Mouse (Mus musculus): ENCODE results near the gene Pdlim4. TPM values are rescaled to one million over a fixed set of nuclear protein-coding genes. Genes with fewer than 3 reads are reported as not detected.

Pdlim4 gene
- polyA plus RNA-seq, 1 experiment from 2014 or later = 13.2 TPM

GRCm38 (mm10) chr11:54111976-54112741, 43.3 kb upstream of the Pdlim4 start:
- Histone ChIP-seq H3K9me3 (ENCODE audit: control insufficient read depth, low read length) (no peaks in the 10 kb centered on the region), H3K27ac (ENCODE audit: low read depth, low read length) (peak overlapping the region; percentile 20; the same call in 1 of the 2 replicates), H3K27me3 (replicated peaks; ENCODE audit: control insufficient read depth, insufficient read depth, low read length) (no peaks in the 10 kb centered on the region), H3K9ac (ENCODE audit: low read depth, low read length) (no peak overlapping the region), H3K4me1 (replicated peaks; ENCODE audit: control insufficient read depth, insufficient read depth, low read length) (peaks cover 6% of the 10 kb centered on the region; the same call in 1 of the 2 replicates), H3K4me3 (ENCODE audit: low read depth, low read length) (no peak overlapping the region), H3K36me3 (ENCODE audit: control insufficient read depth, insufficient read depth, low read length) (no peaks in the 10 kb centered on the region), H3K4me2 (peak overlapping the region; percentile 30)
- no peak for DNase-seq (ENCODE audit: low spot score)
- WGBS = 79% methylated on average over 21 of the region's 21 CpGs
- no peak for ATAC-seq (replicated peaks; ENCODE audit: low FRiP score)

- H3K27ac ChIP-seq (ENCODE audit: low read depth, low read length) = no peak overlapping the region
- DNase-seq (ENCODE audit: low spot score) = no peak
- H3K4me1 ChIP-seq (replicated peaks; ENCODE audit: control insufficient read depth, insufficient read depth, low read length) = peaks cover 6% of the 10 kb centered on the region; the same call in 1 of the 2 replicates
- H3K4me2 ChIP-seq = no peak overlapping the region
- no peaks in the 10 kb centered on the region for H3K9me3 ChIP-seq (ENCODE audit: control insufficient read depth, low read length)
- no peaks in the 10 kb centered on the region for H3K27me3 ChIP-seq (replicated peaks; ENCODE audit: control insufficient read depth, insufficient read depth, low read length)
- no peaks in the 10 kb centered on the region for H3K36me3 ChIP-seq (ENCODE audit: control insufficient read depth, insufficient read depth, low read length)
- ATAC-seq (replicated peaks; ENCODE audit: low FRiP score) = no peak
- WGBS = 82% methylated on average over 7 of the region's 7 CpGs
- H3K9ac ChIP-seq (ENCODE audit: low read depth, low read length) = no peak overlapping the region
- H3K4me3 ChIP-seq (ENCODE audit: low read depth, low read length) = no peak overlapping the region
Observed at GRCm38 (mm10) chr11:54111291-54111690, 42.5 kb upstream of the Pdlim4 start.

- ATAC-seq (replicated peaks; ENCODE audit: low FRiP score) = no peak
- Histone ChIP-seq H3K27ac (ENCODE audit: low read depth, low read length) (no peak overlapping the region), H3K9ac (ENCODE audit: low read depth, low read length) (no peak overlapping the region), H3K4me1 (replicated peaks; ENCODE audit: control insufficient read depth, insufficient read depth, low read length) (peaks cover 3% of the 10 kb centered on the region; the same call in 1 of the 2 replicates), H3K36me3 (ENCODE audit: control insufficient read depth, insufficient read depth, low read length) (no peaks in the 10 kb centered on the region), H3K4me3 (ENCODE audit: low read depth, low read length) (no peak overlapping the region), H3K9me3 (ENCODE audit: control insufficient read depth, low read length) (no peaks in the 10 kb centered on the region), H3K4me2 (no peak overlapping the region), H3K27me3 (replicated peaks; ENCODE audit: control insufficient read depth, insufficient read depth, low read length) (no peaks in the 10 kb centered on the region; the same call in 1 of the 2 replicates)
- WGBS = 73% methylated on average over 5 of the region's 5 CpGs
- no peak for DNase-seq (ENCODE audit: low spot score)
Observed at GRCm38 (mm10) chr11:54108894-54109293, 40.1 kb upstream of the Pdlim4 start.

GRCm38 (mm10) chr11:54108131-54108530, 39.3 kb upstream of the Pdlim4 start:
- no peak overlapping the region for H3K4me3 ChIP-seq (ENCODE audit: low read depth, low read length)
- H3K9me3 ChIP-seq (ENCODE audit: control insufficient read depth, low read length) = no peaks in the 10 kb centered on the region
- no peak overlapping the region for H3K4me2 ChIP-seq
- DNase-seq (ENCODE audit: low spot score) (no peak), ATAC-seq (replicated peaks; ENCODE audit: low FRiP score) (no peak)
- H3K9ac ChIP-seq (ENCODE audit: low read depth, low read length) = no peak overlapping the region
- no peaks in the 10 kb centered on the region for H3K36me3 ChIP-seq (ENCODE audit: control insufficient read depth, insufficient read depth, low read length)
- no peaks in the 10 kb centered on the region; the same call in 1 of the 2 replicates for H3K27me3 ChIP-seq (replicated peaks; ENCODE audit: control insufficient read depth, insufficient read depth, low read length)
- H3K4me1 ChIP-seq (replicated peaks; ENCODE audit: control insufficient read depth, insufficient read depth, low read length) = peaks cover 6% of the 10 kb centered on the region; the same call in 1 of the 2 replicates
- H3K27ac ChIP-seq (ENCODE audit: low read depth, low read length) = no peak overlapping the region
- WGBS = 58% methylated on average over 3 of the region's 3 CpGs

- no peak overlapping the region for H3K4me3 ChIP-seq (ENCODE audit: low read depth, low read length)
- DNase-seq (ENCODE audit: low spot score) (no peak), ATAC-seq (replicated peaks; ENCODE audit: low FRiP score) (no peak)
- no peak overlapping the region for H3K27ac ChIP-seq (ENCODE audit: low read depth, low read length)
- no peaks in the 10 kb centered on the region; the same call in 1 of the 2 replicates for H3K27me3 ChIP-seq (replicated peaks; ENCODE audit: control insufficient read depth, insufficient read depth, low read length)
- H3K4me2 ChIP-seq = no peak overlapping the region
- no peaks in the 10 kb centered on the region for H3K9me3 ChIP-seq (ENCODE audit: control insufficient read depth, low read length)
- WGBS = 77% methylated on average over 7 of the region's 7 CpGs
- H3K9ac ChIP-seq (ENCODE audit: low read depth, low read length) = no peak overlapping the region
- peaks cover 7% of the 10 kb centered on the region for H3K4me1 ChIP-seq (replicated peaks; ENCODE audit: control insufficient read depth, insufficient read depth, low read length)
- H3K36me3 ChIP-seq (ENCODE audit: control insufficient read depth, insufficient read depth, low read length) = no peaks in the 10 kb centered on the region
Observed at GRCm38 (mm10) chr11:54107239-54107638, 38.4 kb upstream of the Pdlim4 start.

GRCm38 (mm10) chr11:54106676-54107075, 37.9 kb upstream of the Pdlim4 start:
- peaks cover 4% of the 10 kb centered on the region for H3K27me3 ChIP-seq (replicated peaks; ENCODE audit: control insufficient read depth, insufficient read depth, low read length)
- no peak overlapping the region for H3K4me2 ChIP-seq
- ATAC-seq (replicated peaks; ENCODE audit: low FRiP score) (no peak), DNase-seq (ENCODE audit: low spot score) (no peak)
- H3K9me3 ChIP-seq (ENCODE audit: control insufficient read depth, low read length) = no peaks in the 10 kb centered on the region
- no peaks in the 10 kb centered on the region for H3K36me3 ChIP-seq (ENCODE audit: control insufficient read depth, insufficient read depth, low read length)
- WGBS = 86% methylated on average over 3 of the region's 3 CpGs
- no peak overlapping the region for H3K27ac ChIP-seq (ENCODE audit: low read depth, low read length)
- H3K4me3 ChIP-seq (ENCODE audit: low read depth, low read length) = no peak overlapping the region
- H3K9ac ChIP-seq (ENCODE audit: low read depth, low read length) = no peak overlapping the region
- peaks cover 6% of the 10 kb centered on the region for H3K4me1 ChIP-seq (replicated peaks; ENCODE audit: control insufficient read depth, insufficient read depth, low read length)

GRCm38 (mm10) chr11:54105011-54105410, 36.2 kb upstream of the Pdlim4 start:
- no peak for DNase-seq (ENCODE audit: low spot score)

GRCm38 (mm10) chr11:54102706-54103449, 34.1 kb upstream of the Pdlim4 start:
- no peak overlapping the region for H3K27ac ChIP-seq (ENCODE audit: low read depth, low read length)
- H3K4me1 ChIP-seq (replicated peaks; ENCODE audit: control insufficient read depth, insufficient read depth, low read length) = peaks cover 15% of the 10 kb centered on the region
- H3K9me3 ChIP-seq (ENCODE audit: control insufficient read depth, low read length) = no peaks in the 10 kb centered on the region
- ATAC-seq (replicated peaks; ENCODE audit: low FRiP score) (no peak), DNase-seq (ENCODE audit: low spot score) (no peak)
- no peak overlapping the region for H3K4me2 ChIP-seq
- no peaks in the 10 kb centered on the region for H3K36me3 ChIP-seq (ENCODE audit: control insufficient read depth, insufficient read depth, low read length)
- 52% methylated on average over 10 of the region's 10 CpGs for WGBS
- H3K9ac ChIP-seq (ENCODE audit: low read depth, low read length) = no peak overlapping the region
- no peak overlapping the region for H3K4me3 ChIP-seq (ENCODE audit: low read depth, low read length)
- peaks cover 23% of the 10 kb centered on the region for H3K27me3 ChIP-seq (replicated peaks; ENCODE audit: control insufficient read depth, insufficient read depth, low read length)

More at GRCm38 (mm10) chr11:54105011-54105410, 36.2 kb upstream of the Pdlim4 start:
- Histone ChIP-seq H3K4me3 (ENCODE audit: low read depth, low read length) (no peak overlapping the region), H3K9me3 (ENCODE audit: control insufficient read depth, low read length) (no peaks in the 10 kb centered on the region), H3K9ac (ENCODE audit: low read depth, low read length) (no peak overlapping the region), H3K4me2 (no peak overlapping the region), H3K27ac (ENCODE audit: low read depth, low read length) (no peak overlapping the region), H3K27me3 (replicated peaks; ENCODE audit: control insufficient read depth, insufficient read depth, low read length) (peaks cover 20% of the 10 kb centered on the region), H3K36me3 (ENCODE audit: control insufficient read depth, insufficient read depth, low read length) (no peaks in the 10 kb centered on the region), H3K4me1 (replicated peaks; ENCODE audit: control insufficient read depth, insufficient read depth, low read length) (peaks cover 15% of the 10 kb centered on the region)
- ATAC-seq (replicated peaks; ENCODE audit: low FRiP score) = no peak
- 67% methylated on average over 6 of the region's 6 CpGs for WGBS
